Comparison of ENCODE assay signal across 16 mouse cellular contexts in genomic region chr3:65816012-65816411, GRCm38 (mm10).
DNase-seq lines count a peak whose midpoint lies in the region; ATAC-seq and TF ChIP-seq lines count a peak whose summit lies in the region.
"Had no signal": no experiment of that assay in that cellular context is flagged by ENCODE, and none has a peak within 500 bp of the region (broad histone marks: within the 10 kb centered on the region; RNA-seq: fewer than 3 reads in every experiment).

No protein-coding gene starts in this region.

- 77% methylated on average over 10 of the region's 10 CpGs for WGBS in hindbrain, postnatal 0 days
- 86% methylated on average over 10 of the region's 10 CpGs for WGBS in hindbrain, embryonic 10.5 days
- WGBS in embryonic facial prominence, embryonic 14.5 days = 76% methylated on average over 10 of the region's 10 CpGs

- H3K4me2 ChIP-seq in hindbrain, postnatal 0 days (ENCODE audit: low read depth, low read length) = no peak overlapping the region
- H3K4me2 ChIP-seq in embryonic facial prominence, embryonic 14.5 days (ENCODE audit: low read depth, low read length) = no peak overlapping the region
- H3K4me2 ChIP-seq: forebrain, embryonic 13.5 days; heart, embryonic 12.5 days had no signal

- 0 out of 2 replicates have a peak, but pooled peaks have one; percentile 51 for ATAC-seq in hindbrain, postnatal 0 days
- ATAC-seq in embryonic facial prominence, embryonic 14.5 days (ENCODE audit: low read depth) = peak; percentile 70; the same call in 1 of the 2 replicates
- no peak for ATAC-seq in granulocyte monocyte progenitor cell, adult 5-6 weeks (replicated peaks; ENCODE audit: poor library complexity, severe bottlenecking)
- ATAC-seq: forebrain, embryonic 13.5 days; forebrain, postnatal 0 days had no signal

- no peaks in the 10 kb centered on the region for H3K4me1 ChIP-seq in hindbrain, postnatal 0 days (ENCODE audit: insufficient read depth, low read length)
- H3K4me1 ChIP-seq in hindbrain, embryonic 10.5 days (replicated peaks) = 0 out of 2 replicates have a peak, but pooled peaks cover 3% of the 10 kb centered on the region
- H3K4me1 ChIP-seq in embryonic facial prominence, embryonic 14.5 days (ENCODE audit: control insufficient read depth, insufficient read depth, low read length) = no peaks in the 10 kb centered on the region
- H3K4me1 ChIP-seq: forebrain, embryonic 13.5 days had no signal

- DNase-seq in hindbrain, postnatal 0 days (ENCODE audit: low spot score) = no peak
- no peak for DNase-seq in hindbrain, embryonic 10.5 days (ENCODE audit: low spot score)
- DNase-seq in retina, postnatal 1 day = peak; percentile 28
- no peak for DNase-seq in retina, embryonic 14.5 days (ENCODE audit: low spot score)
- no peak for DNase-seq in embryonic facial prominence, embryonic 14.5 days (ENCODE audit: low spot score)
- DNase-seq: adrenal gland, adult 2 months; adrenal gland, postnatal 25 days; cerebellum, adult 18-20 months; cerebellum, adult 9-11 months; cerebellum, postnatal 36 days; forebrain, postnatal 0 days; gastrocnemius, postnatal 14 days had no signal

- H3K9ac ChIP-seq in hindbrain, postnatal 0 days (replicated peaks; ENCODE audit: low read length) = no peak overlapping the region
- H3K9ac ChIP-seq in embryonic facial prominence, embryonic 14.5 days (ENCODE audit: low read depth, low read length) = no peak overlapping the region
- H3K9ac ChIP-seq: forebrain, embryonic 13.5 days; forebrain, postnatal 0 days; heart, embryonic 12.5 days had no signal

- H3K9me3 ChIP-seq in hindbrain, postnatal 0 days (ENCODE audit: low read length) = no peaks in the 10 kb centered on the region
- H3K9me3 ChIP-seq in hindbrain, embryonic 10.5 days = no peaks in the 10 kb centered on the region
- H3K9me3 ChIP-seq in embryonic facial prominence, embryonic 14.5 days (ENCODE audit: control insufficient read depth, low read length) = no peaks in the 10 kb centered on the region
- H3K9me3 ChIP-seq: forebrain, embryonic 13.5 days; heart, embryonic 12.5 days had no signal

- H3K36me3 ChIP-seq in hindbrain, postnatal 0 days (ENCODE audit: insufficient read depth, low read length) = no peaks in the 10 kb centered on the region
- no peaks in the 10 kb centered on the region for H3K36me3 ChIP-seq in hindbrain, embryonic 10.5 days
- no peaks in the 10 kb centered on the region for H3K36me3 ChIP-seq in embryonic facial prominence, embryonic 14.5 days (ENCODE audit: control insufficient read depth, insufficient read depth, low read length)
- H3K36me3 ChIP-seq: heart, embryonic 12.5 days had no signal

- no peak overlapping the region for H3K4me3 ChIP-seq in hindbrain, postnatal 0 days (ENCODE audit: low read length)
- H3K4me3 ChIP-seq in hindbrain, embryonic 10.5 days = no peak overlapping the region
- no peak overlapping the region for H3K4me3 ChIP-seq in embryonic facial prominence, embryonic 14.5 days (ENCODE audit: low read depth, low read length)
- H3K4me3 ChIP-seq: forebrain, embryonic 13.5 days; heart, embryonic 12.5 days had no signal

- no peak overlapping the region for H3K27ac ChIP-seq in hindbrain, postnatal 0 days
- no peak overlapping the region for H3K27ac ChIP-seq in hindbrain, embryonic 10.5 days
- H3K27ac ChIP-seq in embryonic facial prominence, embryonic 14.5 days (replicated peaks; ENCODE audit: low read depth, low read length) = no peak overlapping the region
- H3K27ac ChIP-seq: forebrain, embryonic 13.5 days had no signal

- TF ChIP-seq CTCF in hindbrain, postnatal 0 days (IDR thresholded peaks at IDR 0.05; ENCODE audit: low read depth) = no peak

- no peaks in the 10 kb centered on the region for H3K27me3 ChIP-seq in hindbrain, postnatal 0 days (ENCODE audit: insufficient read depth, low read length)
- no peaks in the 10 kb centered on the region for H3K27me3 ChIP-seq in hindbrain, embryonic 10.5 days (ENCODE audit: insufficient read depth, poor library complexity, severe bottlenecking)
- H3K27me3 ChIP-seq in embryonic facial prominence, embryonic 14.5 days (replicated peaks; ENCODE audit: control insufficient read depth, insufficient read depth, low read length) = no peaks in the 10 kb centered on the region
- H3K27me3 ChIP-seq: CH12.LX; forebrain, embryonic 13.5 days; heart, embryonic 12.5 days had no signal
